In genomic region chr17:68004581-68005330, GRCm38 (mm10) we compare ENCODE assay signal across 7 mouse cellular contexts. TPM values are rescaled to one million over a fixed set of nuclear protein-coding genes. Genes with fewer than 3 reads are reported as not detected.
DNase-seq lines count a peak whose midpoint lies in the region; ATAC-seq lines count a peak whose summit lies in the region.

No protein-coding gene starts in this region.

- H3K4me1 ChIP-seq in hindbrain, embryonic 13.5 days (replicated peaks) = peaks cover 25% of the 10 kb centered on the region

- H3K9ac ChIP-seq in hindbrain, embryonic 13.5 days = peak overlapping the region; percentile 77

- peak overlapping the region; percentile 67 for H3K4me2 ChIP-seq in hindbrain, embryonic 13.5 days

- peak; percentile 19 for DNase-seq in MN1 (ENCODE audit: low spot score)
- DNase-seq in c-Kit-positive CD71-positive TER-119-negative erythroid progenitor cells, embryonic 14.5 days (ENCODE audit: low read depth) = peak; percentile 17
- DNase-seq in lung, postnatal 4 days = peak; percentile 37 to 43
- DNase-seq in left cerebral cortex, postnatal 14 days (ENCODE audit: low spot score in 2 of 2) = no peak
- DNase-seq in cerebellum, adult 18-20 months = no peak
- no peak for DNase-seq in right cerebral cortex, postnatal 4 days

- peak overlapping the region; percentile 66 for H3K4me3 ChIP-seq in hindbrain, embryonic 13.5 days

- no peaks in the 10 kb centered on the region for H3K9me3 ChIP-seq in hindbrain, embryonic 13.5 days

- no peaks in the 10 kb centered on the region for H3K36me3 ChIP-seq in hindbrain, embryonic 13.5 days

- peak overlapping the region; percentile 80 for H3K27ac ChIP-seq in hindbrain, embryonic 13.5 days

- intact Hi-C loops in left cerebral cortex, postnatal 14 days (cut with DNase I) = no loop called here

- peak; percentile 47 for ATAC-seq in hindbrain, embryonic 13.5 days (ENCODE audit: low FRiP score)

- WGBS in hindbrain, embryonic 13.5 days = 5% methylated on average over 10 of the region's 10 CpGs

- H3K27me3 ChIP-seq in hindbrain, embryonic 13.5 days = no peaks in the 10 kb centered on the region

RNA-seq across cellular contexts. Expression of gene Arhgap28, which starts 0.8 kb away (rescaled TPM):
- polyA plus RNA-seq in hindbrain, embryonic 13.5 days (2015; fragmentation: Nextera tagmentation; extraction: Ambion mirVana) = 13.1 and 14.7 TPM in 2 replicates
- total RNA-seq in left cerebral cortex, postnatal 14 days (2021) = 1 to 10 TPM in 1 of 2 experiments, under 1 TPM in 1; 0.79 to 1.7 TPM

Comparison
In these comparisons a context has a peak if more than half of its experiments do, and no peak if none do; other contexts are left out.
1. DNase-seq: peak in MN1 (single experiment), c-Kit-positive CD71-positive TER-119-negative erythroid progenitor cells, embryonic 14.5 days (single experiment) and lung, postnatal 4 days (2 of 2); none in left cerebral cortex, postnatal 14 days (0 of 2), cerebellum, adult 18-20 months (0 of 2) and right cerebral cortex, postnatal 4 days (single experiment).